Mouse (Mus musculus): ENCODE data around the gene Acot7. TPM values are rescaled to one million over a fixed set of nuclear protein-coding genes. Genes with fewer than 3 reads are reported as not detected.
"Not testable (repeated sequence)": the region's sequence is repeated elsewhere in the genome, so short reads cannot be mapped to it uniquely, and the experiment has no call there.

The Acot7 gene
- polyA plus RNA-seq, 1 experiment from 2014 or later = 18.0 TPM

- WGBS (ENCODE audit: missing documents) = 100% methylated on average over 6 of the region's 6 CpGs
- no peak overlapping the region for H3K27ac ChIP-seq
- H3K79me2 ChIP-seq (ENCODE audit: inconsistent target) = no peaks in the 10 kb centered on the region
- peaks cover 3% of the 10 kb centered on the region; the same call in 1 of the 2 replicates for H3K36me3 ChIP-seq (ENCODE audit: inconsistent target)
- H3K4me3 ChIP-seq (ENCODE audit: inconsistent target) = no peak overlapping the region
Measured at GRCm38 (mm10) chr4:152222111-152222510, 44.2 kb downstream of the Acot7 start.

- H3K79me2 ChIP-seq (ENCODE audit: inconsistent target) = no peaks in the 10 kb centered on the region
- WGBS (ENCODE audit: missing documents) = 88% methylated on average over 1 of the region's 1 CpGs
- peaks cover 3% of the 10 kb centered on the region; the same call in 1 of the 2 replicates for H3K36me3 ChIP-seq (ENCODE audit: inconsistent target)
- H3K4me3 ChIP-seq (ENCODE audit: inconsistent target) = no peak overlapping the region
- H3K27ac ChIP-seq = no peak overlapping the region
Measured at GRCm38 (mm10) chr4:152222513-152222912, 44.6 kb downstream of the Acot7 start.

GRCm38 (mm10) chr4:152224156-152224555, 46.2 kb downstream of the Acot7 start:
- H3K79me2 ChIP-seq (ENCODE audit: inconsistent target) = no peaks in the 10 kb centered on the region
- H3K27ac ChIP-seq = no peak overlapping the region
- no peak overlapping the region for H3K4me3 ChIP-seq (ENCODE audit: inconsistent target)
- no peaks in the 10 kb centered on the region for H3K36me3 ChIP-seq (ENCODE audit: inconsistent target)
- WGBS (ENCODE audit: missing documents) = 26% methylated on average over 5 of the region's 5 CpGs

GRCm38 (mm10) chr4:152226901-152227486, 49.1 kb downstream of the Acot7 start:
- Histone ChIP-seq H3K27ac (no peak overlapping the region), H3K36me3 (ENCODE audit: inconsistent target) (no peaks in the 10 kb centered on the region), H3K79me2 (ENCODE audit: inconsistent target) (no peaks in the 10 kb centered on the region), H3K4me3 (ENCODE audit: inconsistent target) (no peak overlapping the region)
- WGBS (ENCODE audit: missing documents) = 94% methylated on average over 13 of the region's 13 CpGs

- WGBS (ENCODE audit: missing documents) = 92% methylated on average over 10 of the region's 12 CpGs
- Histone ChIP-seq H3K27ac (no peak overlapping the region), H3K79me2 (ENCODE audit: inconsistent target) (no peaks in the 10 kb centered on the region), H3K4me3 (ENCODE audit: inconsistent target) (no peak overlapping the region), H3K36me3 (ENCODE audit: inconsistent target) (no peaks in the 10 kb centered on the region)
Measured at GRCm38 (mm10) chr4:152227749-152228527, 50.0 kb downstream of the Acot7 start.

- not testable (repeated sequence) for H3K4me3 ChIP-seq (ENCODE audit: inconsistent target); H3K36me3 ChIP-seq (ENCODE audit: inconsistent target); H3K79me2 ChIP-seq (ENCODE audit: inconsistent target); H3K27ac ChIP-seq
- WGBS (ENCODE audit: missing documents) = 95% methylated on average over 4 of the region's 4 CpGs
Measured at GRCm38 (mm10) chr4:152230331-152230730, 52.4 kb downstream of the Acot7 start.

GRCm38 (mm10) chr4:152231326-152231725, 53.4 kb downstream of the Acot7 start:
- Histone ChIP-seq H3K27ac (no peak overlapping the region), H3K36me3 (ENCODE audit: inconsistent target) (no peaks in the 10 kb centered on the region)
- WGBS (ENCODE audit: missing documents) = 87% methylated on average over 7 of the region's 7 CpGs

GRCm38 (mm10) chr4:152232411-152232903, 54.5 kb downstream of the Acot7 start:
- no peaks in the 10 kb centered on the region for H3K79me2 ChIP-seq (ENCODE audit: inconsistent target)
- no peak overlapping the region for H3K4me3 ChIP-seq (ENCODE audit: inconsistent target)
- 96% methylated on average over 4 of the region's 4 CpGs for WGBS (ENCODE audit: missing documents)
- no peaks in the 10 kb centered on the region for H3K36me3 ChIP-seq (ENCODE audit: inconsistent target)
- no peak overlapping the region for H3K27ac ChIP-seq

More at GRCm38 (mm10) chr4:152231326-152231725, 53.4 kb downstream of the Acot7 start:
- H3K79me2 ChIP-seq (ENCODE audit: inconsistent target) = no peaks in the 10 kb centered on the region
- no peak overlapping the region for H3K4me3 ChIP-seq (ENCODE audit: inconsistent target)

- Histone ChIP-seq H3K79me2 (ENCODE audit: inconsistent target) (no peaks in the 10 kb centered on the region), H3K4me3 (ENCODE audit: inconsistent target) (no peak overlapping the region), H3K27ac (no peak overlapping the region), H3K36me3 (ENCODE audit: inconsistent target) (no peaks in the 10 kb centered on the region)
- 90% methylated on average over 3 of the region's 4 CpGs for WGBS (ENCODE audit: missing documents)
Measured at GRCm38 (mm10) chr4:152239974-152240373, 62.0 kb downstream of the Acot7 start.

GRCm38 (mm10) chr4:152243241-152243891, 65.4 kb downstream of the Acot7 start:
- 90% methylated on average over 9 of the region's 9 CpGs for WGBS (ENCODE audit: missing documents)
- Histone ChIP-seq H3K4me3 (ENCODE audit: inconsistent target) (no peak overlapping the region), H3K27ac (no peak overlapping the region), H3K36me3 (ENCODE audit: inconsistent target) (no peaks in the 10 kb centered on the region), H3K79me2 (ENCODE audit: inconsistent target) (no peaks in the 10 kb centered on the region)

- no peak overlapping the region for H3K27ac ChIP-seq
- H3K4me3 ChIP-seq (ENCODE audit: inconsistent target) = no peak overlapping the region
- WGBS (ENCODE audit: missing documents) = 96% methylated on average over 7 of the region's 8 CpGs
- no peaks in the 10 kb centered on the region for H3K79me2 ChIP-seq (ENCODE audit: inconsistent target)
- no peaks in the 10 kb centered on the region for H3K36me3 ChIP-seq (ENCODE audit: inconsistent target)
Measured at GRCm38 (mm10) chr4:152243969-152244368, 66.0 kb downstream of the Acot7 start.

- no peaks in the 10 kb centered on the region for H3K36me3 ChIP-seq (ENCODE audit: inconsistent target)
- 93% methylated on average over 11 of the region's 11 CpGs for WGBS (ENCODE audit: missing documents)
Measured at GRCm38 (mm10) chr4:152244545-152245522, 66.9 kb downstream of the Acot7 start.

GRCm38 (mm10) chr4:152246011-152246410, 68.1 kb downstream of the Acot7 start:
- WGBS (ENCODE audit: missing documents) = 96% methylated on average over 6 of the region's 6 CpGs

More at GRCm38 (mm10) chr4:152244545-152245522, 66.9 kb downstream of the Acot7 start:
- Histone ChIP-seq H3K27ac (no peak overlapping the region), H3K4me3 (ENCODE audit: inconsistent target) (no peak overlapping the region), H3K79me2 (ENCODE audit: inconsistent target) (no peaks in the 10 kb centered on the region)

GRCm38 (mm10) chr4:152247195-152247594, 69.3 kb downstream of the Acot7 start:
- H3K36me3 ChIP-seq (ENCODE audit: inconsistent target) = no peaks in the 10 kb centered on the region
- WGBS (ENCODE audit: missing documents) = 90% methylated on average over 3 of the region's 3 CpGs
- no peaks in the 10 kb centered on the region for H3K79me2 ChIP-seq (ENCODE audit: inconsistent target)
- H3K27ac ChIP-seq = no peak overlapping the region
- H3K4me3 ChIP-seq (ENCODE audit: inconsistent target) = no peak overlapping the region

More at GRCm38 (mm10) chr4:152246011-152246410, 68.1 kb downstream of the Acot7 start:
- Histone ChIP-seq H3K4me3 (ENCODE audit: inconsistent target) (no peak overlapping the region), H3K36me3 (ENCODE audit: inconsistent target) (no peaks in the 10 kb centered on the region), H3K27ac (no peak overlapping the region), H3K79me2 (ENCODE audit: inconsistent target) (no peaks in the 10 kb centered on the region)
